Mouse (Mus musculus) forebrain, embryonic 12.5 days (tissue): ENCODE measurements at regions not wholly inside any gene's neighbourhood (a gene's known extent, or its start where the extent isn't known, plus 50 kb on each side); places are given as distances from the start of the nearest gene placed in this dataset.
A peak's percentile ranks its signal among the peaks of the same experiment; 100 is the strongest.

ENCODE experiments used
- ATAC-seq: fragments of 200-750 bp; cut with Nextera tagmentation; 2 replicates; pipeline ENCODE4 v1.8.0; 2017; ENCODE audit warnings: moderate TSS enrichment; ENCODE audit not compliant: low FRiP score
- H3K27ac ChIP-seq: fragments of 300-500 bp; sonication (generic); 2 replicates; pipeline ENCODE4 v1.5.1; 2016; ENCODE audit warnings: mild to moderate bottlenecking
- H3K27me3 ChIP-seq: fragments of 300-500 bp; sonication (generic); 2 replicates; pipeline ENCODE4 v1.6.1; 2016; ENCODE audit warnings: mild to moderate bottlenecking
- H3K36me3 ChIP-seq: fragments of 300-500 bp; sonication (generic); replicated peaks from 2 replicates; pipeline ENCODE4 v1.6.1; 2016; ENCODE audit warnings: mild to moderate bottlenecking
- H3K4me1 ChIP-seq: fragments of 300-500 bp; sonication (generic); 2 replicates; pipeline ENCODE4 v1.6.1; 2016
- H3K4me2 ChIP-seq: fragments of 300-500 bp; sonication (generic); 2 replicates; pipeline ENCODE4 v1.6.1; 2016; ENCODE audit warnings: mild to moderate bottlenecking, moderate library complexity
- H3K4me3 ChIP-seq: fragments of 300-500 bp; sonication (generic); replicated peaks from 2 replicates; pipeline ENCODE4 v1.5.1; 2016; ENCODE audit warnings: mild to moderate bottlenecking
- H3K9ac ChIP-seq: fragments of 300-500 bp; sonication (generic); 2 replicates; pipeline ENCODE4 v1.6.1; 2016; ENCODE audit warnings: mild to moderate bottlenecking
- H3K9me3 ChIP-seq: fragments of 300-500 bp; sonication (generic); 2 replicates; pipeline ENCODE4 v1.6.1; 2016
- WGBS: fragments of 180-500 bp; shearing (Covaris S2); methylation state at CpG from one replicate; pipeline ENCODE4 v1.1.7; 2016; 5-methylcytosine and 5-hydroxymethylcytosine counted together

DNA sequence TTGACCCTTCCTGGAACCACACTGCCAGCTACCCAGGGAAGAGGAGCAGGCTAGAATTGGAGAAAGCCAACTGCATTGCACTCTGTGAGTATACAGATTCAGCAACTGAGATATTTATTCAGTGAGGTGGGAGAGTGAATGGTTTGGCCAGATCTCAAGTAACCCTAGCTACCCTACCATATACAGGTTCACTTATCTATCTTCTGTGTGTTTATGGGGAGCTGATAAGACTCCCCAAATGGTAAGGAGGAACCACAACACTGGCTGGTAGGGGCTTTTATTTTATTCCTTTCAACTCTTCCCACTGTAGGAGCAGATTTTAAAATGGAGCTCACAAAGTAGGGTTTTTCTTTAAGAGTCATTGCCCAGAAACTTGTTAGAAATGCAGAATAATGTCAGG, 62.9 kb downstream of the Arrdc3 start:
- H3K9me3 ChIP-seq, result no peaks in the 10 kb centered on the region
- no peaks in the 10 kb centered on the region for H3K27me3 ChIP-seq
- no peaks in the 10 kb centered on the region for H3K36me3 ChIP-seq

DNA sequence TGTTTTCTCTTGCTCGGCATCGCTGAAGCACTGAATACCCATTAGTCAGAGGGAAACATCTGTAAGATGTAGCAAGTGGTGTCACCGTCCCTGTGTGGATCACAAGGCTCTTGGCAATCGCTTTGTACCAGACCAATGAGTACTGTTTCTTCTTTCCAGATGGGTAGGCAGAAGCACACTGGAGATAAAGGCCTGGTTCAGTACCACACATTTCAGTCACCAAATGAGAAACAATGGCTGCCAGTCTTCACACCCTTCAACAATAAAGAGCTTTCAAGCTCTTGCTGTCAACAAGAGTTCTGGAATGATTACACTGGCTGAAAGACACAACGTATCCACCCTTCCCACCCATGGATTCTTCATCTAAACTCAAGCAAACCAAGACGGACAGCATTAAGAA, 64.5 kb downstream of the Arrdc3 start:
- Histone ChIP-seq H3K4me2 (no peak overlapping the region), H3K4me1 (no peaks in the 10 kb centered on the region), H3K27me3 (no peaks in the 10 kb centered on the region), H3K27ac (no peak overlapping the region), H3K4me3 (no peak overlapping the region), H3K9me3 (no peaks in the 10 kb centered on the region), H3K9ac (no peak overlapping the region), H3K36me3 (no peaks in the 10 kb centered on the region)
- 68% methylated on average over 6 of the region's 6 CpGs for WGBS
- no peak for ATAC-seq

More for the DNA sequence above, 62.9 kb downstream of the Arrdc3 start:
- Histone ChIP-seq H3K4me2 (no peak overlapping the region), H3K4me1 (no peaks in the 10 kb centered on the region), H3K27ac (no peak overlapping the region), H3K4me3 (no peak overlapping the region), H3K9ac (no peak overlapping the region)
- no peak for ATAC-seq

DNA sequence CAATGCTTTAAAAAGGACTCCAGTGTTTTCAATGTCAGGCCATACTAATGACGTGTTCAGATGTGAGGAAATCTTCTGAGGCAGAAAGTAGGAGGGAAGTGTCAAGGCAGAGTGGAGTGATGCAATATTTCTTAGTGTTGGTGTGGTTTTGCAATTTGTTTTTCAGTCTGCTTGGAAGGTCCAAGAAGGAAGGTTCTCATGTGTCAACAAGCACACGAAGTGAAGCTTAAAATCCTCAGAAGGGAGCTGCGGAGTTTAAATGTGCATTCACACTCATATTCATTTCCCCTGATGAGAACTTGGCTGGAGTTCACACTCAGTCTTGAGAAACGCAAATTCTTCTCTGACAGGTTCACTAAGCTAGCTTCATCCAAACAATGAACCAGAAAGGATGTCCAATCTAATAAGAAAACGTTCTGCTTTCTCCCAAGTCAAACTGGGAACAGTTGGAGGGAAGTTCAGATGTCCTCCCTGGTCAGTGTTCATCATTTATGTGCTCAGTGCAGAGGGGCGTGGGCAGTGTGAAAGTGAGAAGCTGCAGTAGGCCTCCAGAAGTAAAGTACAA, 66.0 kb downstream of the Arrdc3 start:
- Histone ChIP-seq H3K27ac (no peak overlapping the region), H3K27me3 (no peaks in the 10 kb centered on the region), H3K9ac (no peak overlapping the region), H3K9me3 (no peaks in the 10 kb centered on the region), H3K4me1 (no peaks in the 10 kb centered on the region), H3K4me2 (no peak overlapping the region), H3K4me3 (no peak overlapping the region), H3K36me3 (no peaks in the 10 kb centered on the region)
- WGBS, result 72% methylated on average over 6 of the region's 6 CpGs
- no peak for ATAC-seq

DNA sequence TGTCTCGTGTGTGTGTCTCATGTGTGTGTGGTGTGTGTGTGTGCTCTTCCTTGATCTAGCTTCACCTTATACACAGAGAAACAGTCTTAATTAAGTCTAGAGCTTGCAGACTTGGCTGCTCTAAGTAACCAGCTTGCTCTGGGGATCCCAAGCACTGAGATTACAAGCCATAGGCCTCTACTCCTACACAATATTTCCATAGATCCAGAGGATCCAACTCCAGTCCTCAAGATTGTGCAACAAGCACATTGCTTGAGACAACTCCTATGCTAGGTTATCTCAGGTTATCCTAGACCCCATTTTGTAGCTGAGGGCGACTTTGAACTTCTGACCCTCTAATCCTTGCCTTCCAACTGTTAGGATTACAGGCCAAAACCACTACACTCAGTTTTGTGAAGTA, 67.1 kb downstream of the Arrdc3 start:
- Histone ChIP-seq H3K27ac (no peak overlapping the region), H3K4me1 (no peaks in the 10 kb centered on the region), H3K27me3 (no peaks in the 10 kb centered on the region), H3K4me3 (no peak overlapping the region), H3K9ac (no peak overlapping the region), H3K4me2 (no peak overlapping the region), H3K9me3 (no peaks in the 10 kb centered on the region), H3K36me3 (no peaks in the 10 kb centered on the region)
- WGBS, result 77% methylated on average over 2 of the region's 2 CpGs
- no peak for ATAC-seq

DNA sequence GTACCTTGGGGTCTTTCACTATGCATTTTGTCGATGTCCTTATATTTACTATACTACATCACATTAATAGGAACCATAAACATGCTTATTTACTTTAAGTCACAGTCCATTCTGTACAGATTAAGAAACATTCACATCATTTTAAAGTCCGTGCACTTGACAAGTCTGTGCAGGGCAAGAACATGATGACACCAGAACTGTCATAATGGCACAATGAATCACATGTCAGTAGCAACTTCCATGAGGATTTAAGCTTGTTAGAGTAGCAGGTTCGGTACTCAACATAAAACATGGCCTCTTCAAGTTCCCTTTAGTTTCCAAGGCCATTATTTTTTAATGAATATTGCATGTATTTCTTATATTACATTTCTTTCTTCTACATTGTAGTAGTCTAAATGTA, 67.6 kb downstream of the Arrdc3 start:
- no peak for ATAC-seq
- no peaks in the 10 kb centered on the region for H3K36me3 ChIP-seq
- no peaks in the 10 kb centered on the region for H3K9me3 ChIP-seq
- H3K4me2 ChIP-seq, result no peak overlapping the region
- H3K4me1 ChIP-seq, result no peaks in the 10 kb centered on the region
- 88% methylated on average over 3 of the region's 3 CpGs for WGBS
- no peak overlapping the region for H3K9ac ChIP-seq
- no peaks in the 10 kb centered on the region for H3K27me3 ChIP-seq
- no peak overlapping the region for H3K27ac ChIP-seq
- no peak overlapping the region for H3K4me3 ChIP-seq

DNA sequence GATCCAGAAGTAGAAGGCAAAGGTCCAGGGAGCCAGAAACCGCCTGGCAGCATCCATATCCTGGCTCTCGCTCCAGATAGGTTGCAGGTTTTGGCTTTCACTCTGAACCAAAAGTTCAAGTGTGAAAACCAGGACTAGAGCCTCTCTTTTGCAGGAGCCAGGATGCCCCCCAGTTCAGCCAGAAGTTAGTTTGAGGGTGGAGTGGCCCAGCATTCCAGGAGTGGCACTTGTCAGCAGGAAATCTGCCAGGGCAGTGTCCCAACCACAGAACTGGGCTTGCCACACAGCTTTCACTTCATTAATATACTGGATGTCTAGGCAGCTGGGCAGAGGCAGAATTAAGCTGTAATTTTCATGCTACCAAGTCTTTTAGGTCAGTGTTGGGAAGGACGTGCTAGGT, 68.1 kb downstream of the Arrdc3 start:
- Histone ChIP-seq H3K9me3 (no peaks in the 10 kb centered on the region), H3K36me3 (no peaks in the 10 kb centered on the region), H3K4me3 (no peak overlapping the region), H3K27ac (no peak overlapping the region), H3K4me2 (no peak overlapping the region), H3K9ac (no peak overlapping the region), H3K27me3 (no peaks in the 10 kb centered on the region), H3K4me1 (no peaks in the 10 kb centered on the region)
- no peak for ATAC-seq
- WGBS, result 87% methylated on average over 3 of the region's 3 CpGs

DNA sequence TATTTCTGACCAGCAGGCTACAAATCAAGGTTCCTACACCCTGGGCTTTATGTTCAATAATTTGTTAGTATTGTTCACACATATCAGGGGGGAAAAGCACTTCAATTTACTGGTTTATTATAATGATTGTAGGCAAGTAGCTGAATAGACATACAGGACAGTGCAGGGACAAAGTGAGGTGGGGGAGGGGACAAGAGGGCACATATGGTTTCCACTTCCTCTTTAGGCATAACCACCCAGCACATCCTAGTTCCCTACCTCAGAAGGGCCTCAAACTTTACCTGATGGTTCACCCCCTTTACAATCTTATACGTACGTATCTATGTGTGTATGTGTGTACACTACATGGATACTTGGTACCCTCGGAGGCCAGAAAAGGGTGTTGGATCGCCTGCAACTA, 69.7 kb downstream of the Arrdc3 start:
- Histone ChIP-seq H3K27ac (no peak overlapping the region), H3K9me3 (no peaks in the 10 kb centered on the region), H3K4me3 (no peak overlapping the region), H3K4me2 (no peak overlapping the region), H3K4me1 (no peaks in the 10 kb centered on the region), H3K9ac (no peak overlapping the region), H3K36me3 (no peaks in the 10 kb centered on the region), H3K27me3 (no peaks in the 10 kb centered on the region)
- 94% methylated on average over 4 of the region's 4 CpGs for WGBS
- no peak for ATAC-seq

DNA sequence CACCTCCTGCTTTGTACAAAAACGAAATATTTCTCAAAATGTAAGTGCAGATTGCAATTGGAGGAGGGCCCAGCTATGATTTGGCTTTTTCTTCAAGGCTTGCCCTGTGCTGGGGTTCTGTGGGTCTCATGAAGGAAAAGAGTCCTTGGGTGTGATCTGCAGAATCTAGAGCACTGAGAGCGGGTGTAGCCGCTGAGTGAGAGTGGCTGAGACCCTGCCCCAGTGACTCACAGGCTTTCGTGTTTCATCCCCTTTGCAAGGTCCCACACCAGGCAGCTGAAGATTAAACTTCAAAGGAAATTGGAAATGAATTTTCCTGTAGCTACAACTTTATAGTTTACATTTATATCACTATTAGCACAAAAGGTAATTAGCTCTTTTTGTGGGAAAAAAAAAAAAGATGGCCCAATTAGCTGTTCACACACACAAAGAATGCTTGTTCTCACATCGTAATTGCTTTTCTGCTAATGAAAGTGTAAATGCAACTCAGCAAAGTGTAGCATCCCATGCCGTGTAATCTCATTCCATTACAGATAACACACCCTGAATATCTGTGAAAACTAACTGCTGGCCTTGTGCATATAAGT, 71.0 kb downstream of the Arrdc3 start:
- no peaks in the 10 kb centered on the region for H3K27me3 ChIP-seq
- no peaks in the 10 kb centered on the region for H3K9me3 ChIP-seq
- no peak overlapping the region for H3K4me2 ChIP-seq
- WGBS, result 33% methylated on average over 6 of the region's 6 CpGs
- H3K9ac ChIP-seq, result no peak overlapping the region
- no peak overlapping the region for H3K4me3 ChIP-seq
- H3K27ac ChIP-seq, result no peak overlapping the region
- H3K4me1 ChIP-seq, result no peaks in the 10 kb centered on the region
- H3K36me3 ChIP-seq, result no peaks in the 10 kb centered on the region
- ATAC-seq, result peak; percentile 62; the same call in 1 of the 2 replicates

DNA sequence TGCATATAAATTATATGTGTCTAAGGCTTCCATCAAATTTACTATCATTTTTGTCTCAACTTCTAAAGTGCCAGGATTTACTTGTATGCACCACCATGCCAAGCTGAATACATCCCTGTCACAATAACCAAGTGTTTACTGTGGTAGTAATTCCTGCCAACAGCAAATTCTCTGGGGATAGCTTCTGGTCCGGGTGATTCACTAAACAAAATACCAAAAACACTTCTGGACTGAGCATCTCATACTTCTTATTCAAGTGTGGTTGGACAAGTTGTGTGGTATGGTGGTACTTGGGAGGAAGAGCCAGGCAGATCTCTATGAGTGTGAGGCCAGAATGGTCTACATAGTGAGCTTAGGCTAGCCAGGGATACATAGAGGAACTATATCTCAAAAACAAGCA, 73.8 kb downstream of the Arrdc3 start:
- no peaks in the 10 kb centered on the region for H3K4me1 ChIP-seq
- H3K4me3 ChIP-seq, result no peak overlapping the region
- no peak for ATAC-seq
- no peaks in the 10 kb centered on the region for H3K9me3 ChIP-seq
- no peaks in the 10 kb centered on the region for H3K36me3 ChIP-seq
- H3K27me3 ChIP-seq, result no peaks in the 10 kb centered on the region
- WGBS, result 83% methylated on average over 1 of the region's 1 CpGs
- no peak overlapping the region for H3K4me2 ChIP-seq
- H3K9ac ChIP-seq, result no peak overlapping the region
- H3K27ac ChIP-seq, result no peak overlapping the region

DNA sequence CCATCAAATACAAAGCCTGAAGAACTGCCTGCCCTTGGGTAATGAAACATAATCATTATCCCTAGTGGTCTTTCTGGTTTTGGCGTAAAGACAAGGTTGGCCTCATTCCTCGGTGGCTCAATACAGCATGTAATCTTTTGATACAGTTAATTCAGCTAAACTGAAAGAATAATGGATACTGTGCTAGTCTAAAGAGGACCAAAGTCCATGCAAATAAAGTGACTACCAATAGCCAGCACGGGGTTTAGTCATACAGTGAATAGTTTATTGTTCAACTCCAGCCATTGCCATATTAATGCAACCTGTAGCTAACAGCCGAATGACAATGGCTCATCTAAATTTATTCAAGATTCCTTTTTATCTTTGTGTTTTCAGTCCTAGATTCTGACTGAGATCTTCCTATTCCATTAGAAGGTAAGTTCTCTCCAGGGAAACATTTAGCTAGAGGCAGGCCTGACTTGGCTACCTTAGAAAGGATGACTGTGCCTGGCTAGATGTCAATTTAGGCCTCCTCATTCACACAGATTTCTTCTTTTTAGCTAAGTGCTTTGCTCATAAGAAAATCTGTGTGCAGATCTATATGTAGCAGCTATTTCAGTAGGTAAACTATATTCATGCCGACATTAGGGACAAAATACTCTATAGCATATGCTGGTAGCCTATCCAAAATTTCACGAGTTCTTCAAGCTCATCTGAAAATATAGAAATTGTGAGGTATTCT, 74.4 kb downstream of the Arrdc3 start:
- H3K4me1 ChIP-seq, result 0 out of 2 replicates have a peak, but pooled peaks cover 5% of the 10 kb centered on the region
- no peak overlapping the region for H3K9ac ChIP-seq
- no peak overlapping the region for H3K4me2 ChIP-seq
- ATAC-seq, result no peak
- no peaks in the 10 kb centered on the region for H3K36me3 ChIP-seq
- H3K9me3 ChIP-seq, result no peaks in the 10 kb centered on the region
- H3K4me3 ChIP-seq, result no peak overlapping the region
- no peaks in the 10 kb centered on the region for H3K27me3 ChIP-seq
- WGBS, result 65% methylated on average over 6 of the region's 6 CpGs
- no peak overlapping the region for H3K27ac ChIP-seq

DNA sequence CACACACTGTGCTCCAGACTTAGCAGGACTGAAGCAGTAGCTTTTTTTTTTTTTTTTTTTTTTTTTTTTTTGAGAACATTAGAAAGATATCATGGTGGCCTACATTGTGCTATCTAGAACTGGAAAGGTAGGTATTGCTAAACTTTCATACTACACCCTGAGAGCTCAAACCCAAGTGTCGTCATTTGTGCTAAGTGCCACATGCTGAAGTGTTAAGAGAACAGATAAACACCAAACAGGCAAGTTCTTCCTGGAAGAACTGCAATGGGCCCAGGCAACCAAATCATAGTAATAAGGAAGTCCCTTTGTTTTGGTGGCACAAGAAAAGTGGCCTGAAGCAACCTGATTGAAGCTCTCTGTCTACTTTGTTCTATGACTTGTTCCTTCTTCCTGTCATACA, 76.6 kb downstream of the Arrdc3 start:
- H3K27me3 ChIP-seq, result 0 out of 2 replicates have a peak, but pooled peaks cover 7% of the 10 kb centered on the region
- no peak overlapping the region for H3K4me3 ChIP-seq
- no peak overlapping the region for H3K27ac ChIP-seq
- 97% methylated on average over 1 of the region's 1 CpGs for WGBS
- H3K9ac ChIP-seq, result no peak overlapping the region
- peaks cover 13% of the 10 kb centered on the region; the same call in 1 of the 2 replicates for H3K4me1 ChIP-seq
- ATAC-seq, result no peak
- H3K36me3 ChIP-seq, result no peaks in the 10 kb centered on the region
- no peaks in the 10 kb centered on the region for H3K9me3 ChIP-seq
- H3K4me2 ChIP-seq, result no peak overlapping the region

DNA sequence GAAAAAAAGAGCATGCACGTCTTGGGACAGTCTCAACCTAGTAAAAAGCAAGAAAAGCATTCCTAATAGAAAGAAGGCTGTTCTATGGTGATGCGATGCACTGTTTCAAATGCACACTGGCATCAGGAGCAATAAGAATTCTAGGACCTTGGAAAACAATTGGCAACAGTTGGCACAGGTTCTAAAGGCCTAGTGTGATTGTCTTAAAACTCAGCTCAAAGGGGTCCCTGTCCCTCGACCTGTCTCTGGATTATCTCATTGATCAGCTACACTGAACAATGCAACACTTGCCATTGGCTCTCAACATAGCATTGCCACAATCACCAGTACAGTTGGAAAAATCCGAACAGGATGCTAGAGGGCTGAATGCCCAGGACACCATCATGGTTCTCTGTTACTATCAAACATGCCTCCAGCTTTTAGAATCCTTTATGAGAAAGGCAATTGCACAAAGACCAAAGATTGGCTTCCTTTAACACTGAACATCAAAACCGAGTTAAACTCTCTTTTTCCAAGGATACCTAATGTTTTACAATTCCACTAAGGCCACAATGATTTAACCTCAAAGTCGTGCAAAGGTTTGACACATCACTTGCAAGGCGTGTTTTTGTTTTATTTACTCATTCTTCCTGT, 78.9 kb downstream of the Arrdc3 start:
- H3K27me3 ChIP-seq, result 0 out of 2 replicates have a peak, but pooled peaks cover 8% of the 10 kb centered on the region
- H3K9me3 ChIP-seq, result no peaks in the 10 kb centered on the region
- peak overlapping the region; percentile 80 for H3K4me2 ChIP-seq
- no peak overlapping the region for H3K27ac ChIP-seq
- WGBS, result 43% methylated on average over 7 of the region's 7 CpGs
- no peak overlapping the region for H3K4me3 ChIP-seq
- H3K4me1 ChIP-seq, result peaks cover 13% of the 10 kb centered on the region; the same call in 1 of the 2 replicates
- no peak overlapping the region for H3K9ac ChIP-seq
- H3K36me3 ChIP-seq, result no peaks in the 10 kb centered on the region
- no peak for ATAC-seq
